Mouse (Mus musculus) midbrain, postnatal 0 days (tissue): ENCODE data around the gene Hps4. TPM values are rescaled to one million over a fixed set of nuclear protein-coding genes. Genes with fewer than 3 reads are reported as not detected.
A peak's percentile ranks its signal among the peaks of the same experiment; 100 is the strongest.

ENCODE experiments used
- ATAC-seq: fragments of 200-750 bp; cut with Nextera tagmentation; 2 replicates; pipeline ENCODE4 v1.8.0; 2017; ENCODE audit warnings: moderate number of reproducible peaks, mild to moderate bottlenecking, moderate TSS enrichment, moderate library complexity; ENCODE audit not compliant: low FRiP score
- DNase-seq: peaks from one replicate; pipeline ENCODE4 v3.0.0-alpha.2; 2015; ENCODE audit warnings: low spot score
- H3K27ac ChIP-seq: fragments of 300-500 bp; sonication (generic); 2 replicates; pipeline ENCODE4 v1.5.1; 2014; ENCODE audit warnings: low read depth, mild to moderate bottlenecking, low read length, mixed read lengths
- H3K27me3 ChIP-seq: fragments of 300-500 bp; sonication (generic); 2 replicates; pipeline ENCODE4 v1.6.1; 2014; ENCODE audit warnings: low read length, control low read depth, mixed read lengths; ENCODE audit not compliant: insufficient read depth
- H3K36me3 ChIP-seq: fragments of 300-500 bp; sonication (generic); 2 replicates; pipeline ENCODE4 v1.6.1; 2014; ENCODE audit warnings: low read length, control low read depth, mixed read lengths; ENCODE audit not compliant: insufficient read depth
- H3K4me1 ChIP-seq: fragments of 300-500 bp; sonication (generic); 2 replicates; pipeline ENCODE4 v1.6.1; 2014; ENCODE audit warnings: mild to moderate bottlenecking, control low read depth, antibody characterized with exemption, low read length, mixed read lengths; ENCODE audit not compliant: insufficient read depth
- H3K4me2 ChIP-seq: fragments of 300-500 bp; sonication (generic); 2 replicates; pipeline ENCODE4 v1.6.1; 2014; ENCODE audit warnings: low read depth, mild to moderate bottlenecking, low read length, mixed read lengths; ENCODE audit not compliant: poor library complexity, severe bottlenecking
- H3K4me3 ChIP-seq: fragments of 300-500 bp; sonication (generic); 2 replicates; pipeline ENCODE4 v1.5.1; 2014; ENCODE audit warnings: low read depth, mild to moderate bottlenecking, low read length, moderate library complexity
- H3K9ac ChIP-seq: fragments of 300-500 bp; sonication (generic); replicated peaks from 2 replicates; pipeline ENCODE4 v1.6.1; 2014; ENCODE audit warnings: mild to moderate bottlenecking, low read length, moderate library complexity, mixed read lengths; ENCODE audit not compliant: poor library complexity, severe bottlenecking
- H3K9me3 ChIP-seq: fragments of 300-500 bp; sonication (generic); 2 replicates; pipeline ENCODE4 v1.6.1; 2016; ENCODE audit warnings: low read length, control low read depth
- CTCF ChIP-seq: IDR thresholded peaks from 2 replicates; pipeline ENCODE4 v1.5.1; 2016; ENCODE audit warnings: antibody characterized with exemption, mild to moderate bottlenecking
- WGBS: fragments of 180-500 bp; shearing (Covaris S2); extraction: QIAGEN DNeasy Blood & Tissue Kit; methylation state at CpG from one replicate; pipeline ENCODE4 v1.1.7; 2014; 5-methylcytosine and 5-hydroxymethylcytosine counted together
- polyA plus RNA-seq: library from polyadenylated mRNA; unstranded; fragments of >200 nt; fragmentation: Nextera tagmentation; extraction: Ambion mirVana; gene quantifications from 2 replicates; pipeline ENCODE4 v1.2.1, GENCODE M21; 2015
- total RNA-seq: library from RNA; depleted of rRNA; stranded (reverse); fragments of >200 nt; gene quantifications from 2 replicates; pipeline ENCODE4 v1.2.3, GENCODE M21; 2014

Hps4 gene
- total and polyA plus RNA-seq, 2 experiments from 2014 or later = 34.9 to 36.1 TPM

- ATAC-seq (no peak), DNase-seq (no peak)
- 78% methylated on average over 5 of the region's 5 CpGs for WGBS
- H3K9ac ChIP-seq = no peak overlapping the region
- H3K4me2 ChIP-seq = no peak overlapping the region
- no peak for TF ChIP-seq CTCF
- H3K9me3 ChIP-seq = no peaks in the 10 kb centered on the region
- no peaks in the 10 kb centered on the region for H3K4me1 ChIP-seq
- H3K27me3 ChIP-seq = no peaks in the 10 kb centered on the region
- H3K36me3 ChIP-seq = peaks cover 10% of the 10 kb centered on the region
- no peak overlapping the region for H3K4me3 ChIP-seq
- no peak overlapping the region for H3K27ac ChIP-seq
Observed at GRCm38 (mm10) chr5:112320379-112320778, 22.5 kb upstream of the Hps4 start.

- no peak for DNase-seq
- TF ChIP-seq CTCF = no peak
- Histone ChIP-seq H3K27me3 (no peaks in the 10 kb centered on the region), H3K4me1 (no peaks in the 10 kb centered on the region), H3K9me3 (no peaks in the 10 kb centered on the region), H3K4me2 (no peak overlapping the region), H3K36me3 (peaks cover 4% of the 10 kb centered on the region), H3K4me3 (no peak overlapping the region), H3K27ac (no peak overlapping the region), H3K9ac (no peak overlapping the region)
- WGBS = 76% methylated on average over 6 of the region's 6 CpGs
- ATAC-seq = no peak
Observed at GRCm38 (mm10) chr5:112320936-112321335, 21.9 kb upstream of the Hps4 start.

- H3K4me2 ChIP-seq = no peak overlapping the region
- no peaks in the 10 kb centered on the region for H3K27me3 ChIP-seq
- peaks cover under 1% of the 10 kb centered on the region; the same call in 1 of the 2 replicates for H3K36me3 ChIP-seq
- no peaks in the 10 kb centered on the region for H3K9me3 ChIP-seq
- no peak for ATAC-seq
- H3K4me1 ChIP-seq = no peaks in the 10 kb centered on the region
- TF ChIP-seq CTCF = no peak
- H3K4me3 ChIP-seq = no peak overlapping the region
- 72% methylated on average over 4 of the region's 4 CpGs for WGBS
- H3K27ac ChIP-seq = no peak overlapping the region
- no peak for DNase-seq
- no peak overlapping the region for H3K9ac ChIP-seq
Observed at GRCm38 (mm10) chr5:112321376-112321775, 21.5 kb upstream of the Hps4 start.

GRCm38 (mm10) chr5:112323246-112323645 is 19.6 kb upstream of the Hps4 start:
- Histone ChIP-seq H3K27me3 (no peaks in the 10 kb centered on the region), H3K4me1 (peaks cover 5% of the 10 kb centered on the region; the same call in 1 of the 2 replicates), H3K27ac (no peak overlapping the region), H3K9me3 (no peaks in the 10 kb centered on the region), H3K4me2 (no peak overlapping the region), H3K36me3 (peaks cover 5% of the 10 kb centered on the region; the same call in 1 of the 2 replicates), H3K4me3 (no peak overlapping the region), H3K9ac (no peak overlapping the region)
- no peak for TF ChIP-seq CTCF
- 87% methylated on average over 6 of the region's 6 CpGs for WGBS
- DNase-seq = no peak
- ATAC-seq = no peak

- WGBS = 39% methylated on average over 24 of the region's 24 CpGs
- ATAC-seq = no peak
- Histone ChIP-seq H3K9me3 (no peaks in the 10 kb centered on the region), H3K4me1 (peaks cover 5% of the 10 kb centered on the region; the same call in 1 of the 2 replicates), H3K27ac (peak overlapping the region; percentile 77; the same call in 1 of the 2 replicates), H3K36me3 (peaks cover 13% of the 10 kb centered on the region), H3K27me3 (no peaks in the 10 kb centered on the region), H3K4me3 (peak overlapping the region; percentile 73; the same call in 1 of the 2 replicates), H3K9ac (no peak overlapping the region), H3K4me2 (peak overlapping the region; percentile 88; the same call in 1 of the 2 replicates)
- TF ChIP-seq CTCF = no peak
- DNase-seq = peak; percentile 23
Observed at GRCm38 (mm10) chr5:112324637-112325545, 18.0 kb upstream of the Hps4 start.
